In the genomic region with DNA sequence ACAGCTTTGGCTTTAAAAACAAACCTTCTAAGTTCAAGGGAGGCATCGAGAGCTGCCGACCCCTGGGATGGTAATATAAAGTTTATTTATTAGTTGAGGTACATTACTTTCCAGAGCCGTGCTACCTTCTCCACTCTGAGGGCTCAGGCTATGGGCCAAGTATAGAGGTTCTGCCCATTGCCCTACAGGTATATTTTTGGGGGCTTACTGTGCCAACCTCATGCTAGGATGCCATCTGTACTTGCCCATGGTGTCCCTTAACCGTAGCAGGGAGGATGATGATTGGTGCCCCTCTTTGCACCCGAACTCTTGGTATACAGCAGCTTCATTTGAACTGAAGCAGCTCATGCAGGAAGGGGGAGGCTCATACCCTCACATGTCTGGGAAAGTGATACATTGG, we compare ENCODE assay signal across 16 mouse cellular contexts.
DNase-seq lines count a peak whose midpoint lies in the region; ATAC-seq lines count a peak whose summit lies in the region.
"Had no signal": no experiment of that assay in that cellular context is flagged by ENCODE, and none has a peak within 500 bp of the region (broad histone marks: within the 10 kb centered on the region; RNA-seq: fewer than 3 reads in every experiment).

No protein-coding gene starts in this region.

- no peak for DNase-seq in cerebellum, adult 11 months
- DNase-seq in cerebellum, adult 9-10 months, result peak; percentile 13
- no peak for DNase-seq in cerebellum, adult 18-20 months
- peak; percentile 34 to 41 for DNase-seq in cerebellum, postnatal 25 days
- DNase-seq in cerebellum, adult 8-10 months, result no peak
- DNase-seq: adrenal gland, adult 8-10 months; adrenal gland, postnatal 14 days; adrenal gland, postnatal 36 days; B cell, adult 2 months; forebrain, postnatal 0 days had no signal

- ATAC-seq in cerebellum, adult (ENCODE audit: insufficient number of reproducible peaks, low FRiP score, low TSS enrichment), result 0 out of 2 replicates have a peak, but pooled peaks have one; percentile 37
- ATAC-seq: activated CD4-positive, CD25-positive, alpha-beta regulatory T cell, adult 4 months; CD4-positive, CD25-positive, alpha-beta regulatory T cell, adult 4 months; forebrain, embryonic 13.5 days; forebrain, embryonic 15.5 days; forebrain, postnatal 0 days; Patski had no signal

Comparison
In these comparisons a context has a peak if more than half of its experiments do, and no peak if none do; other contexts are left out.
1. DNase-seq: peak in cerebellum, adult 9-10 months (single experiment) and cerebellum, postnatal 25 days (2 of 2); none in cerebellum, adult 11 months (single experiment), cerebellum, adult 18-20 months (0 of 2) and cerebellum, adult 8-10 months (single experiment).